Mouse (Mus musculus): ENCODE results near the gene Dscaml1. TPM values are rescaled to one million over a fixed set of nuclear protein-coding genes. Genes with fewer than 3 reads are reported as not detected.

Gene Dscaml1
- total RNA-seq, 2 experiments from 2014 or later, result not detected

Other genes with a start within 250 kb of the Dscaml1 start
- gene BC049352, start 244.6 kb upstream of the Dscaml1 start, total RNA-seq (2015), result not detected in 2 replicates
- gene BC049352, start 244.6 kb upstream of the Dscaml1 start, total RNA-seq (2017), result not detected in 2 replicates
- 0.05 TPM in 1 of 2 replicates, not detected in the other for gene Tmprss4, start 222.5 kb upstream of the Dscaml1 start, total RNA-seq (2015)
- 0.41 TPM in 1 of 2 replicates, not detected in the other for gene Tmprss4, start 222.5 kb upstream of the Dscaml1 start, total RNA-seq (2017)
- 2.9 and 3.9 TPM in 2 replicates for gene Il10ra, start 157.5 kb upstream of the Dscaml1 start, total RNA-seq (2015)
- gene Il10ra, start 157.5 kb upstream of the Dscaml1 start, total RNA-seq (2017), result 8.1 and 9.2 TPM in 2 replicates
- not detected in 2 replicates for gene Tmprss13, start 107.5 kb upstream of the Dscaml1 start, total RNA-seq (2015)
- not detected in 2 replicates for gene Tmprss13, start 107.5 kb upstream of the Dscaml1 start, total RNA-seq (2017)
- not detected in 2 replicates for gene Fxyd6, start 56.4 kb upstream of the Dscaml1 start, total RNA-seq (2015)
- 0.07 TPM in 1 of 2 replicates, not detected in the other for gene Fxyd6, start 56.4 kb upstream of the Dscaml1 start, total RNA-seq (2017)
- gene Fxyd2, start 27.0 kb upstream of the Dscaml1 start, total RNA-seq (2015), result 0.78 and 0.79 TPM in 2 replicates
- 2.9 TPM in 1 of 2 replicates, not detected in the other for gene Fxyd2, start 27.0 kb upstream of the Dscaml1 start, total RNA-seq (2017)